Mouse (Mus musculus): ENCODE measurements around the gene Tmem132d.

- TF ChIP-seq EP300 (IDR thresholded peaks at IDR 0.05; ENCODE audit: low read depth) (no peak), CTCF (IDR thresholded peaks at IDR 0.05; ENCODE audit: low read depth) (no peak)
These were observed 681.5 kb downstream of the Tmem132d start for GRCm38 (mm10) chr5:127751262-127751975.
